Mouse (Mus musculus) MEL (cell line): ENCODE measurements around the gene 4930579F01Rik. TPM values are rescaled to one million over a fixed set of nuclear protein-coding genes. Genes with fewer than 3 reads are reported as not detected.

ENCODE experiments used
- DNase-seq: peaks from one replicate; pipeline ENCODE4 v3.0.0; 2011; ENCODE audit warnings: low read depth, low spot score
- H3K27ac ChIP-seq: 2 replicates; pipeline ENCODE4 v1.5.1; 2012; ENCODE audit warnings: low read depth, mild to moderate bottlenecking, control low read depth, low read length, moderate library complexity; ENCODE audit not compliant: control insufficient read depth
- H3K27me3 ChIP-seq, 2 experiments: fragments of 150-350 bp in 1 of 2; sonication (generic) in 1 of 2; 2 replicates each; pipeline ENCODE4 v1.6.1; 2012; ENCODE audit warnings: low read length in 2 of 2, mild to moderate bottlenecking in 2 of 2, improper control_type of control experiment in 1 of 2, moderate library complexity in 1 of 2; ENCODE audit not compliant: insufficient read depth in 2 of 2, control insufficient read depth in 1 of 2
- H3K36me3 ChIP-seq, 2 experiments: 2 replicates each; pipeline ENCODE4 v1.6.1; 2012 to 2014; ENCODE audit warnings: low read length in 2 of 2, improper control_type of control experiment in 1 of 2, inconsistent platforms in 1 of 2, mild to moderate bottlenecking in 1 of 2; ENCODE audit not compliant: insufficient read depth in 2 of 2, control insufficient read depth in 1 of 2
- H3K4me1 ChIP-seq, 2 experiments: fragments of 150-350 bp in 1 of 2; sonication (generic) in 1 of 2; 2 replicates each; pipeline ENCODE4 v1.6.1; 2012; ENCODE audit warnings: low read length in 2 of 2, improper control_type of control experiment in 1 of 2, mild to moderate bottlenecking in 1 of 2; ENCODE audit not compliant: insufficient read depth in 2 of 2, control insufficient read depth in 1 of 2
- H3K4me3 ChIP-seq, 2 experiments: fragments of 150-350 bp in 1 of 2; sonication (generic) in 1 of 2; 2 replicates each; pipeline ENCODE4 v1.5.1; 2012; ENCODE audit warnings: low read depth in 2 of 2, low read length in 2 of 2, mild to moderate bottlenecking in 2 of 2, moderate library complexity in 2 of 2, control low read depth in 1 of 2, improper control_type of control experiment in 1 of 2; ENCODE audit not compliant: control insufficient read depth in 1 of 2, insufficient read depth in 1 of 2
- H3K79me2 ChIP-seq: 2 replicates; pipeline ENCODE4 v1.6.1; 2012; ENCODE audit warnings: mild to moderate bottlenecking, low read length, moderate library complexity; ENCODE audit not compliant: control insufficient read depth, poor library complexity, insufficient read depth
- H3K9ac ChIP-seq: 2 replicates; pipeline ENCODE4 v1.6.1; 2012; ENCODE audit warnings: low read depth, mild to moderate bottlenecking, control low read depth, low read length, moderate library complexity; ENCODE audit not compliant: control insufficient read depth, poor library complexity, severe bottlenecking
- H3K9me3 ChIP-seq: fragments of 150-350 bp; sonication (generic); replicated peaks from 2 replicates; pipeline ENCODE4 v1.6.1; 2012; ENCODE audit warnings: mild to moderate bottlenecking, low read length, improper control_type of control experiment, moderate library complexity; ENCODE audit not compliant: insufficient read depth
- CHD1 ChIP-seq: IDR thresholded peaks from 2 replicates; pipeline ENCODE4 v1.6.1; 2012; ENCODE audit warnings: low read depth, mild to moderate bottlenecking, inconsistent platforms, low read length, improper control_type of control experiment
- CTCF ChIP-seq, 3 experiments: IDR thresholded peaks in 2 of 3; conservative IDR thresholded peaks in 1 of 3; 2 replicates each; pipeline ENCODE4 v1.5.1; 2011 to 2012; ENCODE audit warnings: low read length in 3 of 3, low read depth in 2 of 3, mild to moderate bottlenecking in 2 of 3, improper control_type of control experiment in 1 of 3, inconsistent platforms in 1 of 3, mixed read lengths in 1 of 3, moderate library complexity in 1 of 3; ENCODE audit not compliant: control insufficient read depth in 1 of 3, insufficient read depth in 1 of 3, poor library complexity in 1 of 3, severe bottlenecking in 1 of 3
- E2F4 ChIP-seq: IDR thresholded peaks from 2 replicates; pipeline ENCODE4 v1.6.1; 2011; ENCODE audit warnings: low read depth, low read length, improper control_type of control experiment, borderline replicate concordance
- ELF1 ChIP-seq: IDR thresholded peaks from 2 replicates; pipeline ENCODE4 v1.6.1; 2014; ENCODE audit warnings: low read depth, mild to moderate bottlenecking, inconsistent platforms, low read length, improper control_type of control experiment, moderate library complexity
- GABPA ChIP-seq: IDR thresholded peaks from 2 replicates; pipeline ENCODE4 v1.6.1; 2012; ENCODE audit warnings: low read depth, mild to moderate bottlenecking, inconsistent platforms, low read length, improper control_type of control experiment, moderate library complexity
- JUND ChIP-seq: IDR thresholded peaks from 2 replicates; pipeline ENCODE4 v1.6.1; 2011; ENCODE audit warnings: low read depth, mild to moderate bottlenecking, improper control_type of control experiment, low read length
- MXI1 ChIP-seq: IDR thresholded peaks from 2 replicates; pipeline ENCODE4 v1.6.1; 2011; ENCODE audit warnings: mild to moderate bottlenecking, low read depth, low read length, improper control_type of control experiment
- MYB ChIP-seq: IDR thresholded peaks from 2 replicates; pipeline ENCODE4 v1.6.1; 2011; ENCODE audit warnings: mild to moderate bottlenecking, low read depth, low read length, improper control_type of control experiment
- MYC ChIP-seq: IDR thresholded peaks from 2 replicates; pipeline ENCODE4 v1.6.1; 2011; ENCODE audit warnings: low read depth, mild to moderate bottlenecking, low read length, improper control_type of control experiment, moderate library complexity
- POLR2AphosphoS5 ChIP-seq: IDR thresholded peaks from 2 replicates; pipeline ENCODE4 v1.6.1; 2012; ENCODE audit warnings: low read depth, borderline replicate concordance, mild to moderate bottlenecking, inconsistent platforms, low read length, moderate library complexity, mixed read lengths
- RCOR1 ChIP-seq: IDR thresholded peaks from 2 replicates; pipeline ENCODE4 v1.6.1; 2012; ENCODE audit warnings: low read depth, mild to moderate bottlenecking, inconsistent platforms, low read length, improper control_type of control experiment
- SIN3A ChIP-seq: IDR thresholded peaks from 2 replicates; pipeline ENCODE4 v1.6.1; 2012; ENCODE audit warnings: low read length, improper control_type of control experiment, inconsistent platforms
- SMC3 ChIP-seq: IDR thresholded peaks from 2 replicates; pipeline ENCODE4 v1.6.1; 2011; ENCODE audit warnings: low read depth, low read length, improper control_type of control experiment
- TBP ChIP-seq: IDR thresholded peaks from 2 replicates; pipeline ENCODE4 v1.8.0; 2011; ENCODE audit warnings: low read depth, low read length, improper control_type of control experiment
- USF1 ChIP-seq: IDR thresholded peaks from 2 replicates; pipeline ENCODE4 v1.6.1; 2014; ENCODE audit warnings: low read depth, mild to moderate bottlenecking, inconsistent platforms, low read length, improper control_type of control experiment, moderate library complexity
- USF2 ChIP-seq, 2 experiments: IDR thresholded peaks; 2 replicates each; pipeline ENCODE4 v1.6.1; 2011 to 2012; ENCODE audit warnings: improper control_type of control experiment in 2 of 2, low read length in 2 of 2, borderline replicate concordance in 1 of 2, inconsistent platforms in 1 of 2, low read depth in 1 of 2, mild to moderate bottlenecking in 1 of 2; ENCODE audit not compliant: insufficient read depth in 1 of 2
- ZC3H11A ChIP-seq: IDR thresholded peaks from 2 replicates; pipeline ENCODE4 v1.6.1; 2012; ENCODE audit warnings: low read depth, mild to moderate bottlenecking, inconsistent platforms, low read length, improper control_type of control experiment
- polyA plus RNA-seq, 2 experiments: library from polyadenylated mRNA; stranded (reverse) in 1 of 2; unstranded in 1 of 2; fragments of >175 nt in 1 of 2; fragments of >200 nt in 1 of 2; gene quantifications; 2 replicates each; pipeline versions ENCODE4 v1.2.1 to v1.2.4; 2012; ENCODE audit warnings: low replicate concordance in 2 of 2, low read depth in 1 of 2; ENCODE audit not compliant: insufficient read length in 2 of 2, insufficient read depth in 1 of 2, missing spikeins in 1 of 2
- total RNA-seq: library from RNA; depleted of rRNA; stranded (reverse); fragments of 300-350 nt; gene quantifications from 2 replicates; pipeline ENCODE4 v1.2.3, GENCODE M21; 2012

Gene 4930579F01Rik
- total and polyA plus RNA-seq, 3 experiments: not detected

- Histone ChIP-seq H3K27ac (no peak overlapping the region), H3K9me3 (no peaks in the 10 kb centered on the region), H3K36me3 (no peaks in the 10 kb centered on the region), H3K27me3 (peaks cover 9 to 12% of the 10 kb centered on the region in 2 experiments), H3K4me3 (no peak overlapping the region), H3K4me1 (peaks cover 0 to 3% of the 10 kb centered on the region in 2 experiments; a peak in 1 of 4 replicates), H3K79me2 (no peaks in the 10 kb centered on the region), H3K9ac (no peak overlapping the region)
- TF ChIP-seq ELF1: no peak
- DNase-seq: no peak
These were observed 37.9 kb upstream of the 4930579F01Rik start for GRCm38 (mm10) chr3:138231531-138231930.

GRCm38 (mm10) chr3:138230266-138230665 is 36.6 kb upstream of the 4930579F01Rik start:
- Histone ChIP-seq H3K9me3 (no peaks in the 10 kb centered on the region), H3K36me3 (no peaks in the 10 kb centered on the region), H3K9ac (no peak overlapping the region), H3K79me2 (no peaks in the 10 kb centered on the region), H3K4me3 (no peak overlapping the region), H3K4me1 (no peaks in the 10 kb centered on the region), H3K27me3 (peaks cover 12% of the 10 kb centered on the region in 2 experiments), H3K27ac (no peak overlapping the region)
- no peak for TF ChIP-seq SMC3
- TF ChIP-seq JUND: no peak
- DNase-seq: no peak

GRCm38 (mm10) chr3:138229448-138229847 is 35.8 kb upstream of the 4930579F01Rik start:
- H3K79me2 ChIP-seq: no peaks in the 10 kb centered on the region
- H3K4me1 ChIP-seq: no peaks in the 10 kb centered on the region
- no peaks in the 10 kb centered on the region for H3K36me3 ChIP-seq
- H3K9me3 ChIP-seq: no peaks in the 10 kb centered on the region
- H3K4me3 ChIP-seq: no peak overlapping the region
- no peak overlapping the region for H3K9ac ChIP-seq
- TF ChIP-seq POLR2AphosphoS5 (no peak), USF2 (IDR thresholded peaks at IDR 0.05; ENCODE audit: borderline replicate concordance in 1 of 2, insufficient read depth in 1 of 2, low read depth in 1 of 2, low read length in 2 of 2) (no peak), MYB (no peak), RCOR1 (no peak)
- peaks cover 12% of the 10 kb centered on the region in 2 experiments for H3K27me3 ChIP-seq
- DNase-seq: no peak
- no peak overlapping the region for H3K27ac ChIP-seq

GRCm38 (mm10) chr3:138227782-138228181 is 34.2 kb upstream of the 4930579F01Rik start:
- H3K79me2 ChIP-seq: no peaks in the 10 kb centered on the region
- no peaks in the 10 kb centered on the region for H3K4me1 ChIP-seq
- no peak overlapping the region for H3K9ac ChIP-seq
- H3K27ac ChIP-seq: no peak overlapping the region
- peaks cover 12% of the 10 kb centered on the region in 2 experiments for H3K27me3 ChIP-seq
- no peak for TF ChIP-seq MXI1
- TF ChIP-seq USF2 (IDR thresholded peaks at IDR 0.05; ENCODE audit: borderline replicate concordance in 1 of 2, insufficient read depth in 1 of 2, low read depth in 1 of 2, low read length in 2 of 2): no peak
- no peak for TF ChIP-seq JUND
- no peak for TF ChIP-seq SIN3A
- TF ChIP-seq MYC: no peak
- no peak for TF ChIP-seq POLR2AphosphoS5
- no peak for TF ChIP-seq E2F4
- no peak for TF ChIP-seq ZC3H11A
- no peak for TF ChIP-seq CHD1
- no peak for TF ChIP-seq GABPA
- TF ChIP-seq CTCF (IDR thresholded peaks at IDR 0.05 in 2 of 3, conservative IDR thresholded peaks at IDR 0.05 in 1 of 3; ENCODE audit: control insufficient read depth in 1 of 3, insufficient read depth in 1 of 3, low read depth in 2 of 3, low read length in 3 of 3, poor library complexity in 1 of 3, severe bottlenecking in 1 of 3): no peak
- TF ChIP-seq TBP: no peak
- no peak for TF ChIP-seq USF1
- TF ChIP-seq, all 39 proteins: peak for 0
- DNase-seq: no peak
- H3K36me3 ChIP-seq: no peaks in the 10 kb centered on the region
- H3K9me3 ChIP-seq: no peaks in the 10 kb centered on the region
- no peak overlapping the region for H3K4me3 ChIP-seq
